Mouse (Mus musculus) cerebellum, adult 2 months (tissue): ENCODE measurements at regions not wholly inside any gene's neighbourhood (a gene's known extent, or its start where the extent isn't known, plus 50 kb on each side); places are given as distances from the start of the nearest gene placed in this dataset.

ENCODE experiments used
- DNase-seq, 2 experiments: peaks; one replicate each; pipeline ENCODE4 v3.0.0; 2021
- H3K27ac ChIP-seq: fragments of 200-500 bp; 2 replicates; pipeline ENCODE4 v1.5.1; 2012; ENCODE audit warnings: low read length, control low read depth, inconsistent platforms; ENCODE audit not compliant: insufficient read depth
- H3K27me3 ChIP-seq: fragments of 200-500 bp; 2 replicates; pipeline ENCODE4 v1.6.1; 2012; ENCODE audit warnings: inconsistent platforms, mild to moderate bottlenecking, low read length, moderate library complexity; ENCODE audit not compliant: control insufficient read depth, insufficient read depth
- H3K4me1 ChIP-seq: fragments of 200-500 bp; 2 replicates; pipeline ENCODE4 v1.6.1; 2011; ENCODE audit warnings: low read length; ENCODE audit not compliant: control insufficient read depth, insufficient read depth
- H3K4me3 ChIP-seq: fragments of 200-500 bp; replicated peaks from 2 replicates; pipeline ENCODE3; 2011; ENCODE audit warnings: mild to moderate bottlenecking, low read depth, low read length, control low read depth; ENCODE audit not compliant: insufficient read depth
- CTCF ChIP-seq: fragments of 200-500 bp; IDR thresholded peaks from 2 replicates; pipeline ENCODE4 v1.5.1; 2011; ENCODE audit warnings: low read depth, mild to moderate bottlenecking, control low read depth, low read length, moderate library complexity, borderline replicate concordance; ENCODE audit not compliant: insufficient read depth
- POLR2A ChIP-seq: fragments of 200-500 bp; IDR thresholded peaks from 2 replicates; pipeline ENCODE4 v1.6.1; 2011; ENCODE audit warnings: low read length, control low read depth, borderline replicate concordance; ENCODE audit not compliant: insufficient read depth
- WGBS: fragments of 180-500 bp; shearing (Covaris S2); methylation state at CpG from one replicate; pipeline ENCODE4 v1.1.7; 2018; 5-methylcytosine and 5-hydroxymethylcytosine counted together

- no peaks in the 10 kb centered on the region for H3K27me3 ChIP-seq
- no peak overlapping the region for H3K4me3 ChIP-seq
- no peak overlapping the region for H3K27ac ChIP-seq
- DNase-seq = no peak
- 85% methylated on average over 5 of the region's 5 CpGs for WGBS
- TF ChIP-seq CTCF (no peak), POLR2A (no peak)
- no peaks in the 10 kb centered on the region for H3K4me1 ChIP-seq
These were observed 52.9 kb upstream of the Tnfaip3 start for GRCm38 (mm10) chr10:19068377-19068776.

DNA sequence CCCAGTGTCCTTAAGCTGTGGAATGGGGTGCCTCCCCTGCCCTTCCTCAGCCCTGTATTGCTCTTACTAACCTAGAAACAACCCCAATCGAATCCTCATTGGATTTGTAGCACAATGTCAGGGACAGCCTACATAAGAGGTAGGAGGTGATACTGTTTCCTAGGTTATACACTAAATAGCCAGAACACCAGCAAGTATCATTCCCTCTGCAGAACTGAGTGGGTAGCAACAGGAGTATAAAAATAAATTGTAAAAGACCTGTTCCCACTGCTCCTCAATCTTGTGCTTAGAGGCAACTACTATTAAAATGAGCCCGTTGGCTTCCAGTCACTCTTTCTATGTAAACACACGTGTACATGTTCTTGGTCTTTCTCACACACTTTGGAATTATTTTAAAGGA, 52.2 kb upstream of the Tnfaip3 start:
- DNase-seq = no peak
- Histone ChIP-seq H3K27me3 (no peaks in the 10 kb centered on the region), H3K4me3 (no peak overlapping the region), H3K4me1 (no peaks in the 10 kb centered on the region), H3K27ac (no peak overlapping the region)
- TF ChIP-seq POLR2A = no peak
- TF ChIP-seq CTCF = no peak
- 77% methylated on average over 3 of the region's 3 CpGs for WGBS

GRCm38 (mm10) chr10:19066821-19067350, 51.4 kb upstream of the Tnfaip3 start:
- no peak overlapping the region for H3K27ac ChIP-seq
- TF ChIP-seq CTCF (no peak), POLR2A (no peak)
- no peaks in the 10 kb centered on the region for H3K27me3 ChIP-seq
- no peaks in the 10 kb centered on the region for H3K4me1 ChIP-seq
- WGBS = 93% methylated on average over 5 of the region's 5 CpGs
- no peak for DNase-seq
- H3K4me3 ChIP-seq = no peak overlapping the region
